Mouse (Mus musculus): ENCODE measurements around the gene Rbm4b. TPM values are rescaled to one million over a fixed set of nuclear protein-coding genes. Genes with fewer than 3 reads are reported as not detected.

Gene Rbm4b
- polyA plus RNA-seq, 1 experiment = 30.5 TPM

DNA sequence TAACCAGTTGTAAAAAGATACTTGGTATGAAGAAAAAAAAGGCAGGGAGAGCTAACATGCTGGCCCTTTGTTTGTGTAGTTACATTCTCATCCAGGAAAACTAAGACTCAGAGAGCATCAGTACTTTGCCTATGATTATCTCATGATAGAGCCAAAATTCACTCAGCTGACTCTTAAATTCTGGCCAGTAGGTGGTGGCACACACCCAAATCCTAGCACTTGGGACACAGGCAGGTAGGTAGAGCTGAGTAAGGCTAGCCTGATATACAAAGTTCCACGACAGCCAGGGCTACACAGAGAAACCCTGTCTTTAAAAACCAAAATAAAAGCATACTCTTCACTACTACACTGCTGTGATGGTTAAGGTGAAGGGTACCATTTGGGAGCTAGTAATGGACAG lies 6.6 kb downstream of the Rbm4b start:
- WGBS = 3% methylated on average over 1 of the region's 1 CpGs

GRCm38 (mm10) chr19:4767507-4768148 lies 11.3 kb downstream of the Rbm4b start:
- no peak for DNase-seq
- H3K4me3 ChIP-seq (replicated peaks; ENCODE audit: insufficient read depth, low read depth, low read length) = no peak overlapping the region
- no peaks in the 10 kb centered on the region for H3K27me3 ChIP-seq (ENCODE audit: control insufficient read depth, insufficient read depth, low read length)
- TF ChIP-seq POLR2A (IDR thresholded peaks at IDR 0.05; ENCODE audit: borderline replicate concordance, insufficient read depth, low read length) (no peak), CTCF (IDR thresholded peaks at IDR 0.05; ENCODE audit: borderline replicate concordance, insufficient read depth, low read depth, low read length) (no peak)
- WGBS = 68% methylated on average over 8 of the region's 12 CpGs
- no peak overlapping the region for H3K27ac ChIP-seq (ENCODE audit: insufficient read depth, low read length)
- H3K4me1 ChIP-seq (ENCODE audit: control insufficient read depth, insufficient read depth, low read length) = no peaks in the 10 kb centered on the region

More for the DNA sequence above, 6.6 kb downstream of the Rbm4b start:
- Histone ChIP-seq H3K4me3 (replicated peaks; ENCODE audit: insufficient read depth, low read depth, low read length) (no peak overlapping the region), H3K27me3 (ENCODE audit: control insufficient read depth, insufficient read depth, low read length) (no peaks in the 10 kb centered on the region), H3K27ac (ENCODE audit: insufficient read depth, low read length) (no peak overlapping the region), H3K4me1 (ENCODE audit: control insufficient read depth, insufficient read depth, low read length) (no peaks in the 10 kb centered on the region; the same call in 1 of the 2 replicates)
- peak; percentile 65 to 75 for DNase-seq
- TF ChIP-seq CTCF (IDR thresholded peaks at IDR 0.05; ENCODE audit: borderline replicate concordance, insufficient read depth, low read depth, low read length) (peak; percentile 46; the same call in 1 of the 2 replicates), POLR2A (IDR thresholded peaks at IDR 0.05; ENCODE audit: borderline replicate concordance, insufficient read depth, low read length) (no peak)

GRCm38 (mm10) chr19:4772785-4773184 lies 16.5 kb downstream of the Rbm4b start:
- no peak for DNase-seq
- no peak for TF ChIP-seq POLR2A (IDR thresholded peaks at IDR 0.05; ENCODE audit: borderline replicate concordance, insufficient read depth, low read length)
- no peak for TF ChIP-seq CTCF (IDR thresholded peaks at IDR 0.05; ENCODE audit: borderline replicate concordance, insufficient read depth, low read depth, low read length)
- 82% methylated on average over 3 of the region's 3 CpGs for WGBS
- Histone ChIP-seq H3K27me3 (ENCODE audit: control insufficient read depth, insufficient read depth, low read length) (no peaks in the 10 kb centered on the region), H3K27ac (ENCODE audit: insufficient read depth, low read length) (no peak overlapping the region), H3K4me3 (replicated peaks; ENCODE audit: insufficient read depth, low read depth, low read length) (no peak overlapping the region), H3K4me1 (ENCODE audit: control insufficient read depth, insufficient read depth, low read length) (peaks cover 2% of the 10 kb centered on the region; the same call in 1 of the 2 replicates)

DNA sequence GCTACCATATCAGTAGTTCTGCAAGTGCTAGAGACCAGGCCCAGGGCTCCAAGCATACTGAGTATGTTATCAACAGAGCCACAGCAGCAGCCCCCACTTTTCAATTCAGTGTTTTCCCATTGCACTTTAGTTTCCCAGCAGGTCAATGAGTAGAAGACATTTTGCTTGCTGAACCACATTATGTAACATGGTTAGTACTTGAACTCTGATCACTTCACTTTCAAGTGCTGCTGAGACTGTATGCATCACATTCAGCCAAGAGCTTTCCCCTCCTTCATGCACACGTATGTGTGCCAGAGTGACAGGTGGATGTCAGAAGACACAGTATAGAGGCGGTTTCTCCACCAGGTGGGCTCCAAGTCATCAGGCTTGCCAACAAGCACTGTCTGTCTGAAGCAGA lies 26.6 kb downstream of the Rbm4b start:
- TF ChIP-seq CTCF (IDR thresholded peaks at IDR 0.05; ENCODE audit: borderline replicate concordance, insufficient read depth, low read depth, low read length) (no peak), POLR2A (IDR thresholded peaks at IDR 0.05; ENCODE audit: borderline replicate concordance, insufficient read depth, low read length) (no peak)
- H3K4me3 ChIP-seq (replicated peaks; ENCODE audit: insufficient read depth, low read depth, low read length) = no peak overlapping the region
- no peak for DNase-seq
- WGBS = 19% methylated on average over 2 of the region's 2 CpGs
- no peaks in the 10 kb centered on the region for H3K27me3 ChIP-seq (ENCODE audit: control insufficient read depth, insufficient read depth, low read length)
- peaks cover 12% of the 10 kb centered on the region for H3K4me1 ChIP-seq (ENCODE audit: control insufficient read depth, insufficient read depth, low read length)
- H3K27ac ChIP-seq (ENCODE audit: insufficient read depth, low read length) = no peak overlapping the region

GRCm38 (mm10) chr19:4785206-4785605 lies 28.9 kb downstream of the Rbm4b start:
- no peak overlapping the region for H3K4me3 ChIP-seq (replicated peaks; ENCODE audit: insufficient read depth, low read depth, low read length)
- no peak overlapping the region for H3K27ac ChIP-seq (ENCODE audit: insufficient read depth, low read length)
- TF ChIP-seq POLR2A (IDR thresholded peaks at IDR 0.05; ENCODE audit: borderline replicate concordance, insufficient read depth, low read length) (no peak), CTCF (IDR thresholded peaks at IDR 0.05; ENCODE audit: borderline replicate concordance, insufficient read depth, low read depth, low read length) (no peak)
- WGBS = 67% methylated on average over 7 of the region's 7 CpGs
- no peaks in the 10 kb centered on the region for H3K27me3 ChIP-seq (ENCODE audit: control insufficient read depth, insufficient read depth, low read length)
- H3K4me1 ChIP-seq (ENCODE audit: control insufficient read depth, insufficient read depth, low read length) = peaks cover 11% of the 10 kb centered on the region
- DNase-seq = peak in 1 of 2 experiments; percentile 6

- Histone ChIP-seq H3K27ac (ENCODE audit: insufficient read depth, low read length) (no peak overlapping the region), H3K4me3 (replicated peaks; ENCODE audit: insufficient read depth, low read depth, low read length) (no peak overlapping the region), H3K27me3 (ENCODE audit: control insufficient read depth, insufficient read depth, low read length) (no peaks in the 10 kb centered on the region), H3K4me1 (ENCODE audit: control insufficient read depth, insufficient read depth, low read length) (peaks cover 11% of the 10 kb centered on the region)
- DNase-seq = no peak
- TF ChIP-seq CTCF (IDR thresholded peaks at IDR 0.05; ENCODE audit: borderline replicate concordance, insufficient read depth, low read depth, low read length) (no peak), POLR2A (IDR thresholded peaks at IDR 0.05; ENCODE audit: borderline replicate concordance, insufficient read depth, low read length) (no peak)
- 90% methylated on average over 2 of the region's 2 CpGs for WGBS
These were observed 30.0 kb downstream of the Rbm4b start for GRCm38 (mm10) chr19:4786313-4786712.

DNA sequence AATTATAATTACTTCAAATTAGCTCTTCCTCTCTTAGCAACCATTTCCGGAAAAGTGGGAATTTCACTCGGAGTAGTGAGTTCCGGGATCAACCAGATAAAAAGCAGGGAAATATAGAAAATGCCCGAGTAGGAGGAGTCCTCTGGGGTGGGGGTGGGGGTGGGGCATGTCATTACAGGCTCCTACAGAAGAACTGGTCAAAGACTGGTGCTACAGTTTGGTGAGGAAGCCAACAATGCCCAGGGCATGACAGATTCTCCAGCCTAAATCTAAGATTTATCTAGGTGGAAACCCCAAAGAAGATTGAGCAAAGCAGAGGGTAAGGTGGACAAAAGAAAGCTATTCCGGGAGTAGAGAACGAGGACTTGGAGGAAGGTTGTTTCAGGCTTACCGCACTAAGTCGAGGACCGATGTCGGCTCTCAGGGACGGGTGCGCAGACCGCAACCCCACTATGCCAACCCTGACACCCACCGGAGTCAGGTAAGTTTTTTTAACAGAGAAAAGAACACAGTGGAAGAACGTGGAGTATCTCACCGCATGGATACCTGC lies 37.1 kb downstream of the Rbm4b start:
- TF ChIP-seq CTCF (IDR thresholded peaks at IDR 0.05; ENCODE audit: borderline replicate concordance, insufficient read depth, low read depth, low read length) (no peak), POLR2A (IDR thresholded peaks at IDR 0.05; ENCODE audit: borderline replicate concordance, insufficient read depth, low read length) (no peak)
- WGBS = under 1% methylated on average over 16 of the region's 16 CpGs
- H3K4me3 ChIP-seq (replicated peaks; ENCODE audit: insufficient read depth, low read depth, low read length) = peak overlapping the region; percentile 67
- peaks cover 10% of the 10 kb centered on the region; the same call in 1 of the 2 replicates for H3K4me1 ChIP-seq (ENCODE audit: control insufficient read depth, insufficient read depth, low read length)
- no peak overlapping the region for H3K27ac ChIP-seq (ENCODE audit: insufficient read depth, low read length)
- H3K27me3 ChIP-seq (ENCODE audit: control insufficient read depth, insufficient read depth, low read length) = no peaks in the 10 kb centered on the region
- DNase-seq = no peak
